Mouse (Mus musculus) limb, embryonic 15.5 days (tissue): ENCODE data around the gene Psmb3. TPM values are rescaled to one million over a fixed set of nuclear protein-coding genes. Genes with fewer than 3 reads are reported as not detected.

Experiments used
- ATAC-seq: fragments of 200-750 bp; cut with Nextera tagmentation; 2 replicates; pipeline ENCODE4 v1.8.0; 2017; ENCODE audit warnings: low read depth, moderate TSS enrichment; ENCODE audit not compliant: insufficient number of reproducible peaks, low FRiP score, low TSS enrichment
- H3K27ac ChIP-seq: fragments of 300-500 bp; sonication (generic); 2 replicates; pipeline ENCODE4 v1.5.1; 2015; ENCODE audit warnings: moderate library complexity, mild to moderate bottlenecking, inconsistent platforms
- H3K27me3 ChIP-seq: fragments of 300-500 bp; sonication (generic); 2 replicates; pipeline ENCODE4 v1.6.1; 2015; ENCODE audit warnings: inconsistent platforms
- H3K36me3 ChIP-seq: fragments of 300-500 bp; sonication (generic); 2 replicates; pipeline ENCODE4 v1.6.1; 2015; ENCODE audit warnings: inconsistent platforms
- H3K4me1 ChIP-seq: fragments of 300-500 bp; sonication (generic); 2 replicates; pipeline ENCODE4 v1.6.1; 2015; ENCODE audit warnings: inconsistent platforms
- H3K4me2 ChIP-seq: fragments of 300-500 bp; sonication (generic); 2 replicates; pipeline ENCODE4 v1.6.1; 2015; ENCODE audit warnings: mild to moderate bottlenecking, inconsistent platforms
- H3K4me3 ChIP-seq: fragments of 300-500 bp; sonication (generic); 2 replicates; pipeline ENCODE4 v1.5.1; 2015; ENCODE audit warnings: mild to moderate bottlenecking, inconsistent platforms
- H3K9ac ChIP-seq: fragments of 300-500 bp; sonication (generic); 2 replicates; pipeline ENCODE4 v1.6.1; 2015; ENCODE audit warnings: inconsistent platforms
- H3K9me3 ChIP-seq: fragments of 300-500 bp; sonication (generic); 2 replicates; pipeline ENCODE4 v1.6.1; 2016; ENCODE audit warnings: inconsistent platforms
- WGBS: fragments of 180-500 bp; shearing (Covaris S2); methylation state at CpG from one replicate; pipeline ENCODE4 v1.1.7; 2015; 5-methylcytosine and 5-hydroxymethylcytosine counted together
- polyA plus RNA-seq: library from polyadenylated mRNA; unstranded; fragments of >200 nt; fragmentation: Nextera tagmentation; extraction: Ambion mirVana; gene quantifications from 2 replicates; pipeline ENCODE4 v1.2.1, GENCODE M21; 2015

Gene Psmb3
- polyA plus RNA-seq, 1 experiment from 2014 or later = 414 TPM

DNA sequence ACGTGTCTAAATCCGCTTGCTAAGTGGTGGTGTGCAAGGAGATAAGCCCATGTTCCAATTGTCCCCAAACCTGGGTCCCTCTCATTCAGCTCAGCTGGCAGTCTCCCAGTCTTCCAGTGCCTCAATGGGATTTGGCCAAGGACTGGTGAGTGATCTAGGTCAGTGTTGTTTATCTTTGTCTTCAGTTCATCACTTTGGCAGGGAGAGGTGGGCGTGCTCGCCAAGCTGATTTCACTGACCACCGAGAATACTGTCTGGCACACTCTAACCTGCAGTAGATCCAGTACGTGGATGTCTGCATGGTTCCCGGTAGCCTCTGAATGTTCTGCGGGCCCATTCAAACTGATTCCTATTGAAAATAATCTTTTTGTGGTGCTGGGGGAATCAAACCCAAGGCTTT lies 10.7 kb downstream of the Psmb3 start:
- H3K4me2 ChIP-seq = no peak overlapping the region
- H3K9me3 ChIP-seq = no peaks in the 10 kb centered on the region
- peaks cover 65% of the 10 kb centered on the region for H3K36me3 ChIP-seq
- H3K4me3 ChIP-seq = no peak overlapping the region
- no peak for ATAC-seq
- WGBS = 91% methylated on average over 8 of the region's 8 CpGs
- no peaks in the 10 kb centered on the region for H3K4me1 ChIP-seq
- no peaks in the 10 kb centered on the region for H3K27me3 ChIP-seq
- H3K27ac ChIP-seq = no peak overlapping the region
- H3K9ac ChIP-seq = no peak overlapping the region

DNA sequence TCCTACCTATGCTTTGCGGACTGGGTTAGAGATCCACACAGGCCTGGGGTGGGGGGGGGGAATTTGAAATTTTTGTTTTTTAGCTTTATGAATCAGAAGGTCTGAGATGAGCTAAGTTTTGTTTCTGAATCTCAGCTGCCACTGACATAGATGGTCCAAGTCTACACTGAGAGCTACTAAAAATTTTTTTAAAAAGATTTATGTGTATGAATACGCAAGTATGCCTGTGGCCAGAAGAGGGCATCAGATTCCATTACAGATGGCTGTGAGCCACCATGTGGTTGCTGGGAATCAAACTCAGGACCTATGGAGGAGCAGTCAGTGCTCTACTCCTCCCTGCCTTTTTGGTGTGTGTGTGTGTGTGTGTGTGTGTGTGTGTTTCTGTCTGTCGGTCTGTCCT lies 11.2 kb downstream of the Psmb3 start:
- Histone ChIP-seq H3K4me3 (no peak overlapping the region), H3K9ac (no peak overlapping the region), H3K27ac (no peak overlapping the region), H3K4me2 (no peak overlapping the region), H3K36me3 (peaks cover 65% of the 10 kb centered on the region), H3K27me3 (no peaks in the 10 kb centered on the region), H3K4me1 (no peaks in the 10 kb centered on the region), H3K9me3 (no peaks in the 10 kb centered on the region)
- ATAC-seq = 0 out of 2 replicates have a peak, but pooled peaks have one; percentile 8
- WGBS = 94% methylated on average over 3 of the region's 3 CpGs

DNA sequence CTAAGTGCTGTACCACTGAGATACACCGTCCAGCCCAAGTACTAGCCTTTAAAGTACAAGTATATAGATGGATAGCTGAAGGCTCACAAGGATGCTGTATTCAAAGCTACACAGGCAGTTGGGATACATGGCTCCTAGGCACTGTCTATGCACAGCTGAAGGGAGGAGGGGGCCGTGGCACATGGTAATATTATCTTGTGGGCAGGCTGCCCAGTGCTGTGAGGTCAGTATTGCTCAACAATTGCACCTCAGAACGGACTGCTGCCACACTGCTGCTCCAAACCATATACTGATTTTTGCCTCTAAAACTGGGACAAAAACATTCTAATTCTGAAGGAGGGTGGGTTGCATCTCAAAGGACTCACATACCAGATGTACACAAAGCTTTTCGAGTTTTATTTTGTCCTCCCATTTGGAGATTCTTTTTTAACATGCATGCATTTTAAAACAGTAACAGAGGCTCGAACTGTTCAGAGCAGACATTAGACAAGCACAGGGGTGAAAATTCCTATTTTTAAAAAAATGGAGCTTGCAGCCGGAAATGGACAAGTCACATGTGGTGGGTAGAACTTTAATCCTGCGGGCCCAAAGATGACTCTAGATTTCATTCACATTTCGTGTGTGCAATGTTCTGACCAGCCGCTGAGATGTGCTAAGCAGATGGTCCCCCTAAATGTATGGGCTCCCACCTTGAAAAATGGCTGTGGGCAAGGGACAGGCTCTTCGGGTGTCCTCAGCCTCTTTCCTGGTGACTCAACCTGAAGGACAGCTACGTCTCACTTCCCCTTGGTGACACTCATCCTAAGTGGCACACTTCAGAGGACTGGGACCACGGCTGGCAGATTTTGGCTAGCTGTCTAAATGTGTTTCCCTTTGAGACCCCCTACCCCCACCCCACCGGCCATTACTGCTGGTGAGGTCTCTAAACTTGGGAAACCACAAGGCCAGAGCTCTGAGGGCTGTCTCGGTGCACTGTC lies 11.9 kb downstream of the Psmb3 start:
- H3K27ac ChIP-seq = peak overlapping the region; percentile 18; the same call in 1 of the 2 replicates
- ATAC-seq = 0 out of 2 replicates have a peak, but pooled peaks have one; percentile 27

DNA sequence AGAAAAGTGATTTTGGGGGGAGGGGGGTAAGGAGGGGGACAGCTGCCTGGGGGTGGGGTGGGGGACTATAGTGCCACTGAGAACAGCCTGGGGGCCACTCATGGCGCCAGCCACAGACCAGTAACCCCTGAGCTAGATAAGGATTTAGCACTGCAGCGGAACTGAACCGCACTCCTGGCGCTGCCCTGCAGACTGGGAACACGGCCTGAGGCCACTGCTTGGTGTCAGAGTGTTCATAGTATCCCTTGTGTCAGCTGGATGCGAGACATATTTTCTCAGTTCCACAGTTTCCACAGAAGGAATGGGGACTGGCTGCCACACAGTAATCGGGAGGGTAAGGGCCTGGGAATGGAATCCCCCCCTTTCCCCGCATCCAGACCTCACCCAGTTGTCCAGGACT lies 12.8 kb downstream of the Psmb3 start:
- Histone ChIP-seq H3K27me3 (no peaks in the 10 kb centered on the region), H3K4me1 (no peaks in the 10 kb centered on the region), H3K27ac (peak overlapping the region; percentile 27; the same call in 1 of the 2 replicates), H3K36me3 (peaks cover 81% of the 10 kb centered on the region), H3K9me3 (no peaks in the 10 kb centered on the region), H3K9ac (no peak overlapping the region), H3K4me3 (no peak overlapping the region), H3K4me2 (no peak overlapping the region)
- WGBS = 91% methylated on average over 8 of the region's 8 CpGs
- ATAC-seq = no peak

More for the DNA sequence above, 11.9 kb downstream of the Psmb3 start:
- Histone ChIP-seq H3K4me2 (no peak overlapping the region), H3K27me3 (no peaks in the 10 kb centered on the region), H3K36me3 (peaks cover 71% of the 10 kb centered on the region), H3K9me3 (no peaks in the 10 kb centered on the region), H3K9ac (no peak overlapping the region), H3K4me1 (no peaks in the 10 kb centered on the region), H3K4me3 (no peak overlapping the region)
- WGBS = 83% methylated on average over 14 of the region's 14 CpGs

DNA sequence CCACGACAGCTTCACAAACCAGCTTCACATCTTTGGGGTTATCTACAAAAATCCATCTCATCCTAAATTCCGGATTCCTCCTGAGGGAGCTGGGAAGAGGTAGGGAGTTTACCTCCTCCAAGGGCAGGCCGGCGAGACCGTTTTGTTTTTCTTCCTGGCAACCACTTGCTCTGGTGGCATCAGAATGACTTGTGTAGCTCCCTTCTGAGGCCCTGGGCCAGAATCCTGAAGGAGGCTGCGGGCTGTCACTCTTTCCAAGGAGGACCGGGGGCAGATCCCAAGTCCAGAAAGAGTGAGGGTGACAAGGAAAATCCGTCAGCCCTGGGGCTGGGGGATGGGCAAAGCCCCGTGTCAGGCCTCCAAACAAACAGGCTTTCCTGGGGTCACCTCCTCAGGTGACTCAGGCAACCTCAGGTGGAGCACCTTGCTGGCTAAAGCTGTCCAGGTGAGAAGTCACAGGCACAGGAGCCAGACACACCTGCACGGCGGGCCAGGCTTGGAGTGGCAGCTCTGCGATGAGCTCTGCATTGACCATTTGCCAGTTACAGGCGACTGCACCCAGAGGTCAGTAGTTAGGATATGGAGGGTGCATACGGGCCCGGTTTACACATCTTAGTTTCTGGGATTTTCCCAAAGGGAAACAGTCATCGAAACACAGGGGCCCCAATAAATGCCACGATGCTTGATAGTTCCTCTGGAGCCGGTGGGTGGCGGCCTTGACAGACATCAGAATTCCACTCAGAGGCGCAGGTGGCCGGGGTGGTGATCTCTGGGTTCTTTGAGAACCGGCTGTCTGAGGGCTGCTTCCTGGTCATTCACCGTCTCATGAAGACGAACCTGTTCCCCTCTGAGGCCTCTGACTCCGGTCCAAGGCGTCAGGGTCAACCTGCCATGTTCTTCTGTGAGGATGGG lies 14.4 kb downstream of the Psmb3 start:
- H3K36me3 ChIP-seq = peaks cover 81% of the 10 kb centered on the region
- no peak for ATAC-seq
- H3K27ac ChIP-seq = no peak overlapping the region
- no peaks in the 10 kb centered on the region for H3K4me1 ChIP-seq
- H3K4me2 ChIP-seq = no peak overlapping the region
- 85% methylated on average over 26 of the region's 26 CpGs for WGBS
- no peaks in the 10 kb centered on the region for H3K9me3 ChIP-seq
- no peaks in the 10 kb centered on the region for H3K27me3 ChIP-seq
- H3K4me3 ChIP-seq = no peak overlapping the region
- H3K9ac ChIP-seq = no peak overlapping the region

DNA sequence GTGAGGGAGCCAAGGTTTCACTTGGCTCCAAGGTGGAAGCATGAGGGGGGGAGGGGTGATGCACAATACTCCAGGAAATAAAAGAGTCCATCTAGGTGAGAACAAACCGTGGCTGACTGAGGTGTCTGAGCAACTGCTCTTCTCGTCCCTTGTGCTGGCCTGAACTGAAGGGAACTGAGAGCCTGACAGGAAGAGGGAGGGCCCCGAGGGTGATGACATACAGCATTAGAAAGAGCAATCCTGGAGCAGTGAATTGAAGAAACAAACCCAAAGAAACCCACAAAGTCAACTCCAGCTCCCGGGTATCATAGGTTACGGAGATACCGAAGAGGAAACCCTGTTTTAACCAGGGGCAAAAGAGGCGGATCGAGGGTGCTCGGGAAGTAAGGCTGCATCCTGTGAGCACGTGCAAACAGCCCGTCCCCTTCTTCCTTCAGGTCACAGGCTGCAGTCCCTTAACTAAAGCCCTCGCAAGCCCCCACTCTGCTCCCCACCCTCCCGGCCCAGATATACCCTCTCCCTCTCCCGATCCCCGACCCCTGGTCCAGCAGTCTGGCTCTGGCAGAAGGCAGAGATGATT lies 15.2 kb downstream of the Psmb3 start:
- H3K9me3 ChIP-seq = no peaks in the 10 kb centered on the region
- H3K4me3 ChIP-seq = no peak overlapping the region
- 80% methylated on average over 15 of the region's 15 CpGs for WGBS
- no peak overlapping the region for H3K4me2 ChIP-seq
- no peaks in the 10 kb centered on the region for H3K27me3 ChIP-seq
- H3K9ac ChIP-seq = no peak overlapping the region
- no peaks in the 10 kb centered on the region for H3K4me1 ChIP-seq
- ATAC-seq = no peak
- peaks cover 80% of the 10 kb centered on the region for H3K36me3 ChIP-seq
- H3K27ac ChIP-seq = no peak overlapping the region

DNA sequence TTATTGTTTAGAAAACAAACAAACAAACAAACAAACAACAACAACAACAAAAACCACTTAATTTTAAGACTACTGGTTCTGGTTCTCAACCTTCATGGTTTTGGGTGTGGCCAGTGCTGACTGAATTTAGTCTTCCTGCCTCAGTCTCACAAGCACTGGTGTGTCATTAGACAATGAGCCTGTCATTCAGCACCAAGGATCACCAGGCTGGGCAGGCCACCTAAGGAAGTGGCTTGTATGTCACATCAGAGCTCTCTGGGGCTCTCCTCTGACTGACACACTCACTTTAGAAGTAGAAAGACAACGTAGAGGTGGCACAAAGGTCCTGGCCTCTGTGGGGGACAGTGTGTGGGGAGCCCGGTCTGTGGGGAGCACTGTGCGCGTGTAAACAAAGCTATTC lies 15.8 kb downstream of the Psmb3 start:
- Histone ChIP-seq H3K4me1 (no peaks in the 10 kb centered on the region), H3K4me2 (no peak overlapping the region), H3K27ac (no peak overlapping the region), H3K4me3 (no peak overlapping the region), H3K9ac (no peak overlapping the region), H3K27me3 (no peaks in the 10 kb centered on the region), H3K36me3 (peaks cover 80% of the 10 kb centered on the region), H3K9me3 (no peaks in the 10 kb centered on the region)
- ATAC-seq = no peak
- 87% methylated on average over 4 of the region's 4 CpGs for WGBS

DNA sequence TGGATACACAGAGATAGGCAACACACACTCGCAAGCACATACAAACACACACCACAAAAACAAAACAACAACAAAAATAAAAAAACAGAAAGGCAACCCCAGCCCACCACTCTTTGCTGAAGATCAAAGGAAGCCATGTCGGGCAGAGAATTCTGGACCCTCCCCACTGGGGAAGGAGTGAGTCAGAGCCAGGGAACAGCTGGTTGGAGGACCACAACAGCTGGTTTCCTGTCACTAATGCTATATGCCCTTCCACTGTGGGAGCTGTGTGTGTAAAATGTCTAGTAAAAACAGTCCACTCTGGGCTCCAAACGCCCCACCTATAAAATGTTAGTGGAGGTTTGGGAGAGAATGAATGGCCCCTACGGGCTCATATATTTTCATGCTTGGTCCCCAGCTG lies 18.1 kb downstream of the Psmb3 start:
- Histone ChIP-seq H3K27ac (no peak overlapping the region), H3K36me3 (peaks cover 92% of the 10 kb centered on the region), H3K9me3 (no peaks in the 10 kb centered on the region), H3K4me2 (no peak overlapping the region), H3K4me3 (no peak overlapping the region), H3K9ac (no peak overlapping the region), H3K4me1 (no peaks in the 10 kb centered on the region), H3K27me3 (no peaks in the 10 kb centered on the region)
- no peak for ATAC-seq
- 70% methylated on average over 4 of the region's 4 CpGs for WGBS

DNA sequence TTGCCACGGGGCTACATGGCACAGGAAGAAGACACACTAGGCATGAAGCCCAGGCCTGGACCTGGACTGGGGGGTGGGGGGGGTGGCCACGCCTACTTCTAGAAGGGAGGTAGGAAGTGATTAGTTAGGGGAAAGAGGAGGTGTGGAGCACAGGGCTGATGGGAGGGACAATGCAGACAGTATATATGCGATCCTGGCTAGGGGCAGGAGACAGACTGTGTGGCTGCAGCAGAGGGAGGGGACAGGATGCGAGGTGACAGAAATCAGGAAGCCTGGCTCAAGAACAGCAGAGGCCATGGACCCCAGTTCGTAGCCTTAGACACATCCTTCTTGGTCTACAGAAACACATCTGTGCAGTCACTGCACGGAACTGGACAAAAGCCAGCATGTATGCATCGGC lies 20.5 kb downstream of the Psmb3 start:
- peaks cover 97% of the 10 kb centered on the region for H3K36me3 ChIP-seq
- H3K27me3 ChIP-seq = no peaks in the 10 kb centered on the region
- 84% methylated on average over 7 of the region's 7 CpGs for WGBS
- no peak overlapping the region for H3K27ac ChIP-seq
- H3K4me3 ChIP-seq = no peak overlapping the region
- no peak overlapping the region for H3K4me2 ChIP-seq
- 0 out of 2 replicates have a peak, but pooled peaks have one; percentile 37 for ATAC-seq
- no peaks in the 10 kb centered on the region for H3K4me1 ChIP-seq
- H3K9me3 ChIP-seq = no peaks in the 10 kb centered on the region
- no peak overlapping the region for H3K9ac ChIP-seq

DNA sequence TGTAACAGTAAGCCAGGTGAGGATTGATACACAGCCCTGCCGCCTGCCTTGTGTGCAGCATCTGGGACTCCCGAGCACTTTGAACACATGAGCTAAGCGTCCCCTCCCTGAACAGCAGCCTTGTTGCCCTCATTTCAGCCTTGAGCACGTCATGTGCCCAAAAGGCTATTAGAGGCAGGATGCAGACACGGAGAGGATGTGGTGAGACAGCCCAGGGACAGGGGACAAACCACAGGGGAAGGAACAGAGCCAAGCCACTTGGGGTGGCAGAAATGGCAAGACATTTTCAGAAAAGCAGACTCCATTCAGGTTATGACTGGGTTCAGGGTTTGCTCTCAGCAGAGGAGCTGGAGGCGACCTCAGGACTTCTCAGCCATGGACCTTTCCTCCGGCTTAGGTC lies 25.1 kb downstream of the Psmb3 start:
- H3K9me3 ChIP-seq = no peaks in the 10 kb centered on the region
- H3K27ac ChIP-seq = no peak overlapping the region
- H3K27me3 ChIP-seq = no peaks in the 10 kb centered on the region
- ATAC-seq = no peak
- peaks cover 92% of the 10 kb centered on the region for H3K36me3 ChIP-seq
- no peak overlapping the region for H3K9ac ChIP-seq
- no peaks in the 10 kb centered on the region for H3K4me1 ChIP-seq
- H3K4me3 ChIP-seq = no peak overlapping the region
- no peak overlapping the region for H3K4me2 ChIP-seq
- WGBS = 47% methylated on average over 7 of the region's 7 CpGs

DNA sequence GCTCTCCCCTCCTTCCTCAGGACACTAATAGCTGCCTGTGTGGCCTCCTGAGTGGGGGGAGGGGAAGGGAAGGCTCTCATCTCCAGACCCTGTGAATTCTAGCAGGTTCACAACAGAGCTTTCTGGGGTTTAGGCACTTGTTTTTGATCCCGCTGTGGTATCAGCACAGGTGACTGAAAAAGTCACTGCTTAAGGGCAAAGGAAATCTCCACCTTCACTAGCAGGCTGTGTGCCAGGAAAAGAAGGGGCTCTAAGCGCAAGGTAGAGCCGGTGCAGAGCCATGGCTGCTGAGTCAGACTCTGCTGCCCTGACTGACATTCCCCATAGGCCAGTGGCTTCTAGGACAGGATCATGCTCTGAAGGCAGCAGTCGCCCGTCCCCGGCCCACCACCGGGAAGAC lies 25.5 kb downstream of the Psmb3 start:
- Histone ChIP-seq H3K4me3 (no peak overlapping the region), H3K4me1 (peaks cover 3% of the 10 kb centered on the region; the same call in 1 of the 2 replicates), H3K27ac (no peak overlapping the region), H3K36me3 (peaks cover 87% of the 10 kb centered on the region), H3K27me3 (no peaks in the 10 kb centered on the region), H3K9ac (no peak overlapping the region), H3K9me3 (no peaks in the 10 kb centered on the region), H3K4me2 (no peak overlapping the region)
- no peak for ATAC-seq
- WGBS = 63% methylated on average over 7 of the region's 7 CpGs
